7 mouse cellular contexts compared by ENCODE assay signal in genomic region chr13:51846301-51846867, GRCm38 (mm10). TPM values are rescaled to one million over a fixed set of nuclear protein-coding genes. Genes with fewer than 3 reads are reported as not detected.
DNase-seq lines count a peak whose midpoint lies in the region; ATAC-seq and TF ChIP-seq lines count a peak whose summit lies in the region.

TSS of gene Gadd45g (plus strand) at chr13:51846678.

- peak within 1 kb of the TSS; percentile 90 for H3K4me2 ChIP-seq in embryonic facial prominence, embryonic 11.5 days (ENCODE audit: low read depth, low read length)
- H3K4me2 ChIP-seq in limb, embryonic 12.5 days: peak within 1 kb of the TSS; percentile 95
- peak within 1 kb of the TSS; percentile 99 for H3K4me2 ChIP-seq in midbrain, embryonic 15.5 days

- H3K4me3 ChIP-seq in embryonic facial prominence, embryonic 11.5 days (ENCODE audit: low read depth, low read length): peak within 1 kb of the TSS; percentile 48
- peak within 1 kb of the TSS; percentile 86 for H3K4me3 ChIP-seq in kidney, adult 2 months (ENCODE audit: insufficient read depth, low read depth, low read length)
- H3K4me3 ChIP-seq in limb, embryonic 12.5 days (replicated peaks): peak within 1 kb of the TSS; percentile 58
- peak within 1 kb of the TSS; percentile 55 for H3K4me3 ChIP-seq in midbrain, embryonic 15.5 days
- H3K4me3 ChIP-seq in spleen, adult 2 months (ENCODE audit: extremely low read depth, insufficient read depth, insufficient read length): peak within 1 kb of the TSS; percentile 96

- no peak for TF ChIP-seq CTCF in kidney, adult 2 months (conservative IDR thresholded peaks at IDR 0.05; ENCODE audit: insufficient read depth, insufficient read length, low read depth, low read length)
- TF ChIP-seq CTCF in spleen, adult 2 months (IDR thresholded peaks at IDR 0.05; ENCODE audit: extremely low read depth, insufficient read depth, insufficient read length, insufficient replicate concordance): no peak

- TF ChIP-seq POLR2A in kidney, adult 2 months (IDR thresholded peaks at IDR 0.05; ENCODE audit: low read depth, low read length): peak; percentile 99
- TF ChIP-seq POLR2A in spleen, adult 2 months (IDR thresholded peaks at IDR 0.05; ENCODE audit: low read depth, low read length): peak; percentile 99

- H3K9me3 ChIP-seq in embryonic facial prominence, embryonic 11.5 days (replicated peaks; ENCODE audit: control insufficient read depth, low read length): no peaks in the 10 kb centered on the region
- H3K9me3 ChIP-seq in limb, embryonic 12.5 days: no peaks in the 10 kb centered on the region
- H3K9me3 ChIP-seq in midbrain, embryonic 15.5 days: no peaks in the 10 kb centered on the region

- H3K27ac ChIP-seq in embryonic facial prominence, embryonic 11.5 days (replicated peaks; ENCODE audit: low read depth, low read length): peak within 1 kb of the TSS; percentile 70
- H3K27ac ChIP-seq in kidney, adult 2 months (ENCODE audit: insufficient read depth, low read depth, low read length): peak within 1 kb of the TSS; percentile 96
- peak within 1 kb of the TSS; percentile 81 for H3K27ac ChIP-seq in limb, embryonic 12.5 days
- H3K27ac ChIP-seq in midbrain, embryonic 15.5 days: peak within 1 kb of the TSS; percentile 84
- H3K27ac ChIP-seq in spleen, adult 2 months (ENCODE audit: insufficient read depth, low read length): peak within 1 kb of the TSS; percentile 80

- H3K9ac ChIP-seq in embryonic facial prominence, embryonic 11.5 days (replicated peaks; ENCODE audit: low read length): peak within 1 kb of the TSS; percentile 72
- H3K9ac ChIP-seq in limb, embryonic 12.5 days (replicated peaks): peak within 1 kb of the TSS; percentile 71
- peak within 1 kb of the TSS; percentile 57 for H3K9ac ChIP-seq in midbrain, embryonic 15.5 days

- DNase-seq in adrenal gland, postnatal 14 days: peak; percentile 98
- DNase-seq in embryonic facial prominence, embryonic 11.5 days (ENCODE audit: low spot score): peak; percentile 98
- peak; percentile 100 for DNase-seq in heart, adult 11 months
- peak; percentile 98 for DNase-seq in kidney, adult 2 months
- DNase-seq in spleen, adult 2 months (ENCODE audit: low read depth in 1 of 2, low spot score in 2 of 2): peak; percentile 90 to 94

- ATAC-seq in embryonic facial prominence, embryonic 11.5 days (replicated peaks; ENCODE audit: insufficient number of reproducible peaks, low FRiP score, low TSS enrichment, low read depth): peak; percentile 44
- peak; percentile 69 for ATAC-seq in limb, embryonic 12.5 days (ENCODE audit: insufficient number of reproducible peaks, insufficient read depth, low FRiP score, low TSS enrichment, low read depth)
- peak; percentile 88 for ATAC-seq in midbrain, embryonic 15.5 days (replicated peaks)

- no peaks in the 10 kb centered on the region for H3K36me3 ChIP-seq in embryonic facial prominence, embryonic 11.5 days (replicated peaks; ENCODE audit: control insufficient read depth, insufficient read depth, low read depth, low read length)
- H3K36me3 ChIP-seq in kidney, adult 2 months (ENCODE audit: control insufficient read depth, insufficient read depth, low read length): no peaks in the 10 kb centered on the region; the same call in 1 of the 2 replicates
- H3K36me3 ChIP-seq in limb, embryonic 12.5 days: no peaks in the 10 kb centered on the region
- H3K36me3 ChIP-seq in midbrain, embryonic 15.5 days (replicated peaks): no peaks in the 10 kb centered on the region
- H3K36me3 ChIP-seq in spleen, adult 2 months (ENCODE audit: control insufficient read depth, insufficient read depth, low read length): no peaks in the 10 kb centered on the region

- H3K27me3 ChIP-seq in embryonic facial prominence, embryonic 11.5 days (ENCODE audit: control insufficient read depth, insufficient read depth, low read length): peaks cover 3% of the 10 kb centered on the region; the same call in 1 of the 2 replicates
- H3K27me3 ChIP-seq in kidney, adult 2 months (replicated peaks; ENCODE audit: control insufficient read depth, insufficient read depth, low read length): no peaks in the 10 kb centered on the region
- peaks cover 3% of the 10 kb centered on the region; the same call in 1 of the 2 replicates for H3K27me3 ChIP-seq in limb, embryonic 12.5 days
- H3K27me3 ChIP-seq in midbrain, embryonic 15.5 days (replicated peaks): peaks cover 10% of the 10 kb centered on the region
- H3K27me3 ChIP-seq in spleen, adult 2 months (ENCODE audit: control insufficient read depth, insufficient read depth, low read length): no peaks in the 10 kb centered on the region

- peaks cover 12% of the 10 kb centered on the region for H3K4me1 ChIP-seq in embryonic facial prominence, embryonic 11.5 days (ENCODE audit: control insufficient read depth, insufficient read depth, low read length)
- peaks cover 15% of the 10 kb centered on the region for H3K4me1 ChIP-seq in kidney, adult 2 months (ENCODE audit: control insufficient read depth, insufficient read depth, low read length)
- H3K4me1 ChIP-seq in limb, embryonic 12.5 days (replicated peaks): peaks cover 62% of the 10 kb centered on the region
- peaks cover 60% of the 10 kb centered on the region for H3K4me1 ChIP-seq in midbrain, embryonic 15.5 days
- peaks cover 18% of the 10 kb centered on the region; the same call in 1 of the 2 replicates for H3K4me1 ChIP-seq in spleen, adult 2 months (ENCODE audit: control insufficient read depth, insufficient read depth, insufficient read length)

- under 1% methylated on average over 31 of the region's 31 CpGs for WGBS in embryonic facial prominence, embryonic 11.5 days
- under 1% methylated on average over 31 of the region's 31 CpGs for WGBS in kidney, adult 2 months
- WGBS in limb, embryonic 12.5 days: under 1% methylated on average over 31 of the region's 31 CpGs
- under 1% methylated on average over 31 of the region's 31 CpGs for WGBS in midbrain, embryonic 15.5 days
- WGBS in spleen, adult 2 months: under 1% methylated on average over 31 of the region's 31 CpGs

RNA-seq across cellular contexts. Expression of gene Gadd45g, which starts in this region (rescaled TPM):
- total RNA-seq in adrenal gland, postnatal 14 days (2021): 51.7 and 63.2 TPM in 2 replicates
- polyA plus RNA-seq in embryonic facial prominence, embryonic 11.5 days (2014; fragmentation: Nextera tagmentation; extraction: Ambion mirVana): 57.1 and 62.0 TPM in 2 replicates
- 57.2 and 59.8 TPM in 2 replicates for polyA plus RNA-seq in kidney, adult 2 months (2012; rRNA removed)
- polyA plus RNA-seq in limb, embryonic 12.5 days (2016; fragmentation: Nextera tagmentation; extraction: Ambion mirVana): 35.6 and 36.2 TPM in 2 replicates
- 56.2 and 69.1 TPM in 2 replicates for polyA plus RNA-seq in midbrain, embryonic 15.5 days (2015; fragmentation: Nextera tagmentation; extraction: Ambion mirVana)
- polyA plus RNA-seq in spleen, adult 2 months (2012; rRNA removed): 14.6 and 19.8 TPM in 2 replicates

Comparison
In these comparisons a context has a peak if more than half of its experiments do, and no peak if none do; other contexts are left out.
1. Peak in every context shown above with its lines: DNase-seq, ATAC-seq, H3K4me3 ChIP-seq and H3K27ac ChIP-seq.